Mouse (Mus musculus) forebrain, embryonic 15.5 days (tissue): ENCODE data around the gene Auts2. TPM values are rescaled to one million over a fixed set of nuclear protein-coding genes. Genes with fewer than 3 reads are reported as not detected.
A peak's percentile ranks its signal among the peaks of the same experiment; 100 is the strongest.

Experiments
- ATAC-seq: fragments of 200-750 bp; cut with Nextera tagmentation; replicated peaks from 2 replicates; pipeline ENCODE4 v1.8.0; 2017; ENCODE audit warnings: mild to moderate bottlenecking, moderate TSS enrichment, moderate library complexity
- H3K27ac ChIP-seq: fragments of 300-500 bp; sonication (generic); replicated peaks from 2 replicates; pipeline ENCODE4 v1.5.1; 2015; ENCODE audit warnings: mild to moderate bottlenecking, inconsistent platforms
- H3K27me3 ChIP-seq: fragments of 300-500 bp; sonication (generic); 2 replicates; pipeline ENCODE4 v1.6.1; 2015; ENCODE audit warnings: inconsistent platforms
- H3K36me3 ChIP-seq: fragments of 300-500 bp; sonication (generic); 2 replicates; pipeline ENCODE4 v1.6.1; 2015; ENCODE audit warnings: mild to moderate bottlenecking, inconsistent platforms
- H3K4me1 ChIP-seq: fragments of 300-500 bp; sonication (generic); 2 replicates; pipeline ENCODE4 v1.6.1; 2015; ENCODE audit warnings: inconsistent platforms
- H3K4me2 ChIP-seq: fragments of 300-500 bp; sonication (generic); replicated peaks from 2 replicates; pipeline ENCODE4 v1.6.1; 2015; ENCODE audit warnings: mild to moderate bottlenecking, inconsistent platforms
- H3K4me3 ChIP-seq: fragments of 300-500 bp; sonication (generic); 2 replicates; pipeline ENCODE4 v1.5.1; 2015; ENCODE audit warnings: mild to moderate bottlenecking, inconsistent platforms
- H3K9ac ChIP-seq: fragments of 300-500 bp; sonication (generic); replicated peaks from 2 replicates; pipeline ENCODE4 v1.6.1; 2015; ENCODE audit warnings: mild to moderate bottlenecking, inconsistent platforms
- H3K9me3 ChIP-seq: fragments of 300-500 bp; sonication (generic); 2 replicates; pipeline ENCODE4 v1.6.1; 2016; ENCODE audit warnings: inconsistent platforms
- WGBS: fragments of 180-500 bp; shearing (Covaris S2); methylation state at CpG from one replicate; pipeline ENCODE4 v1.1.7; 2015; ENCODE audit warnings: mixed read lengths; 5-methylcytosine and 5-hydroxymethylcytosine counted together
- polyA plus RNA-seq: library from polyadenylated mRNA; unstranded; fragments of >200 nt; fragmentation: Nextera tagmentation; extraction: Ambion mirVana; gene quantifications from 2 replicates; pipeline ENCODE4 v1.2.1, GENCODE M21; 2015

Gene Auts2
- polyA plus RNA-seq, 1 experiment from 2014 or later, result 94.3 TPM

DNA sequence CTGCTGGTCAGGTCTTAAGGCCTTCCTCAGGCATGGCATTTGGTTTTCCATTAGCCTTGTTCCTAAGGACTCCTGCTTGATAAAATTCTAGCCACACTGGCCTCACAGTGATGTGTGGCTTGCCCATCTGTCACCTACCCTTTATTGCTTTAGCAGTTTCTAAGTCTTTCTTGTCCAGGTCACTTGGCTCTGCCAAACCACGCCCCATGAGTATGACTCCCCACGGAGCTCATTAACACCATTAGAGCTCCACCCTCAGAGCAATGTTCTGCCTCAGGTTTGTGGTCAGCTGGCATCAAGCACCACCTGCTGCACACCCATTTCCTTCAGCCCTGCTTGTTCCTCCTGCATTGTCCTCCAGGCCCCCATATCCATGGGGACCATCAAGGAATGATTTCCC, 330.7 kb downstream of the Auts2 start:
- no peak for ATAC-seq

DNA sequence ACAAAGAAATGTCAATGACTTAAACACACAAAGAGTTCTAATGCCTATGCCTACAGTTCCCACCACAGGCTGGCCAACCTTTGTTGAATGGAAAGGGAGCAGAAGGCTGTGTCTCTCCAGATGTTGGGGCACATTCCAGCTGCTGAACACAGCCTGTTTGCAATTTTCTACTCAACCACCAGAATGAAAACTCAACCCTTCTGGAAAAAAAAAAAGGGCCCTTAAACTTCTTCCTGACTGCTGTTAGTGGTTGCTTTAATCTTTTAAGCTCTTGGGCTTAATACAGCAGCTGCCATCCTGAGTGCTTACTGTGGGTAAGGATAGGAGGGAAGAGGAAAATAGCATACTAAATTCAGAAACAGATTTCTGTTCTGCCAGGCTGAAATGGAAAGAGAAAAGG, 333.4 kb downstream of the Auts2 start:
- H3K4me2 ChIP-seq, result no peak overlapping the region
- peaks cover 11% of the 10 kb centered on the region; the same call in 1 of the 2 replicates for H3K4me1 ChIP-seq
- no peaks in the 10 kb centered on the region for H3K27me3 ChIP-seq
- H3K27ac ChIP-seq, result no peak overlapping the region
- H3K9ac ChIP-seq, result no peak overlapping the region
- H3K9me3 ChIP-seq, result no peaks in the 10 kb centered on the region
- no peaks in the 10 kb centered on the region for H3K36me3 ChIP-seq
- no peak overlapping the region for H3K4me3 ChIP-seq
- no peak for ATAC-seq

More for the DNA sequence above, 330.7 kb downstream of the Auts2 start:
- H3K9me3 ChIP-seq, result no peaks in the 10 kb centered on the region
- H3K27ac ChIP-seq, result no peak overlapping the region
- 62% methylated on average over 2 of the region's 2 CpGs for WGBS
- H3K4me3 ChIP-seq, result no peak overlapping the region
- H3K4me1 ChIP-seq, result peaks cover 12% of the 10 kb centered on the region
- H3K36me3 ChIP-seq, result no peaks in the 10 kb centered on the region
- no peak overlapping the region for H3K4me2 ChIP-seq
- H3K27me3 ChIP-seq, result no peaks in the 10 kb centered on the region
- no peak overlapping the region for H3K9ac ChIP-seq

DNA sequence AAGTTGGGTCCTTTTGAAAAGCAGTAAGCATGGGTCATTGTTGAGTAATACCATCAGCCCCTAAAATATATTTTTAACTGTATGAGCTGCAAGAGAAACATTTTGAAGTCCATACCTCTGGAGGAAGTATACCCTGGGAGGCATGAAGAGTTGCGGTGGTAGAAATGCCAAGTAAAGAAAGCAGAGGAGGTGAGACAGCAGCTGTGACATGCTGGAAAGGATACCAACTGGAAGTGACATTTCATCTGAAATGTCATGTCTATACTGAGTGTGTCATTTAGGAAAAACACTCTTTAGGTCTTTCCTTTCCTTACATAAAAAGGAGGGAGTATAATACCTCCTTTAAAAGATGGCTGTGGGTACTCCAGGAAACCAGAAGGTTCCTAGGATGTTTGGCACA, 336.9 kb downstream of the Auts2 start:
- no peak overlapping the region for H3K9ac ChIP-seq
- no peaks in the 10 kb centered on the region for H3K36me3 ChIP-seq
- H3K9me3 ChIP-seq, result no peaks in the 10 kb centered on the region
- no peak overlapping the region for H3K27ac ChIP-seq
- peaks cover 32% of the 10 kb centered on the region for H3K4me1 ChIP-seq
- no peaks in the 10 kb centered on the region for H3K27me3 ChIP-seq
- no peak overlapping the region for H3K4me2 ChIP-seq
- no peak for ATAC-seq
- WGBS, result 89% methylated on average over 1 of the region's 1 CpGs
- H3K4me3 ChIP-seq, result no peak overlapping the region

DNA sequence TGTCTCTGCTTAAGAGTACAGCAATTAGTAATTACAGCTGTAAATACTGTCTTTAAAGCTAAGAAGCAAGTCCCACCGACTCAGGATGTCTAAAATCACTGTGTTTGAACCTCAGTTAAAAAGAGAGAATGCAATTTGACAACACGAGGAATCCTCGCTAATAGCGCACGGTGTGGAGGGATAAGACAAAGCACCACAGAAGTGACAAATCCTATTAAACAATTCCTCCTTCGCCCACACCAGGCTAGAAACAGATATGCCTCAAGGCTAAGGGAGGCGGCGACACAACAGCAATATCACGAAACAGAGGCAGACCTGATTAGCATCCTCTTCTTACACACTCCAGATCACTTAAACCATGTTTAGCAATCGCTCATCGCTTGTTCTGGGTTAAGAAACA, 339.3 kb downstream of the Auts2 start:
- Histone ChIP-seq H3K36me3 (no peaks in the 10 kb centered on the region), H3K4me1 (peaks cover 47% of the 10 kb centered on the region), H3K4me2 (no peak overlapping the region), H3K27ac (no peak overlapping the region), H3K27me3 (no peaks in the 10 kb centered on the region), H3K9ac (no peak overlapping the region), H3K4me3 (no peak overlapping the region), H3K9me3 (no peaks in the 10 kb centered on the region)
- 43% methylated on average over 11 of the region's 11 CpGs for WGBS
- ATAC-seq, result no peak

DNA sequence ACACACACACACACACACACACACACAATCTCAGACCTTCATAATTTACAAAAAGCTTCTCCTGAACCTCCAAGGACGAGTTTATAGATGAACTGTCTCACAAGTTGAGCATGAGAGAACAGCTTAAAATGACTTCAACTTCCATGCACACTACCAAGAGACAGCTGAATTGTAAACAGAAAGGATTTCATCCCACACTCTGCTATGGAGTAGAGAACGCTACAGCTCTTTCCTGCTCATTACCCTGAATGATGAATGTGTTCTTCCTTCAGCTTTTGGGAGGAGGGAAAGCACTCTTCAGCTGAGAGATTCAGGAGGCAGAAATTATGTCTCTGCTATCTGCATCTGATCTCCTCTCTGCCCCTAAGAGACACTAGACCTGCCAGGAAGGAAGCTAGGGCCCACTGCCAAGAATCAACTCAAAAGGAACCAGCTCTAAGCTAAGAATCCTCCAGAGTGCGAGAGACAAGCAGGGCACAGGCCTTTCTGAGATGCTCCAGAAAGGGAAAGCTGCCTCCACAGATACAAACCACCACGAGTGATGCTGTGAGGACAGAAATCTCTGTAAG, 342.0 kb downstream of the Auts2 start:
- Histone ChIP-seq H3K27ac (0 out of 2 replicates have a peak overlapping the region, but pooled peaks have one; percentile 20), H3K4me1 (peaks cover 47% of the 10 kb centered on the region), H3K9me3 (no peaks in the 10 kb centered on the region), H3K4me2 (no peak overlapping the region), H3K27me3 (no peaks in the 10 kb centered on the region), H3K36me3 (no peaks in the 10 kb centered on the region), H3K9ac (no peak overlapping the region), H3K4me3 (no peak overlapping the region)
- ATAC-seq, result no peak
- WGBS, result 51% methylated on average over 4 of the region's 4 CpGs

DNA sequence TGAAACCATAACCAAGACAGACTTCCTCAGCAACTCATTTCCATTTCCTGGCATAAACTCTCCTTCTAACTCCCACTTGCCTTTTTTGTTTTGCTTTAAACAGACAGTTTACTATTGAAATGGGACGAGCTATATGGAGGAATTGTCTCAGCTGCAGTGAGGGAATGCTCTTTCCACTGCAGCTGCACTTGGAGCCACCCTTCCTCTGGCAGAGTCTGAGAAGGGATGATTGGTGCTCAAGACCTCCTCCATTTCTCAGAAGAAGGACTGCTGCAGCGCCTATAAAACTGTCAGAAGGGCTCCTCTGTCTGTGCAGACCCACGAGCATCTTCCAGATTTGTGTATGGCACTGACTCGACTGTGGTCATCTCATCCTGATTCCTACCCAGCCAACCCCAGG, 342.5 kb downstream of the Auts2 start:
- Histone ChIP-seq H3K36me3 (no peaks in the 10 kb centered on the region), H3K4me2 (no peak overlapping the region), H3K4me3 (no peak overlapping the region), H3K4me1 (peaks cover 47% of the 10 kb centered on the region), H3K27ac (no peak overlapping the region), H3K9me3 (no peaks in the 10 kb centered on the region), H3K27me3 (no peaks in the 10 kb centered on the region), H3K9ac (no peak overlapping the region)
- ATAC-seq, result no peak
- WGBS, result 65% methylated on average over 4 of the region's 4 CpGs

DNA sequence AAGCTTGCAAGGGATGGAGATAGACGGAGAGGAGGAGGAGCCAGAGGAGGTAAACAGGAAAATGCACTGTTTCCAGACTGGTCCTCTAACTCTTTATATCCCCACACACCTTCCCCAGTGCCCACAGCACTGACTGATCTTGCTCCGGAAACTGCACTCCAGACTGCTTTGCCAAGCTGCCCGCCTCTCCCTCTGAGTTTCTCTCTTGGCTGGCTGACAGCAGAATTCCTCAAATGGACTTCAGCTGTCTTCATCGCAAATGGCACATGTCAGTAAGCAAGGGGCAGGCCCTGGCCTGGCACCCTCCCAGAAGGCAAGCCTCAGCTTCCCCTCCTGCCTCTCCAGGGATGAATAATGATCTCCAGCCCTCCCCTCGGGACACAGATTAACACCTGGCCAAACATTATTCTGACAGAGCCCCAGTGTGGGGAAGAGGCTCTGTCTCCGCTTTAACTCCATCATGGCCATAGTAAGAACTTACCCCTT, 348.1 kb downstream of the Auts2 start:
- no peak overlapping the region for H3K9ac ChIP-seq
- no peak overlapping the region for H3K4me2 ChIP-seq
- H3K27me3 ChIP-seq, result no peaks in the 10 kb centered on the region
- no peaks in the 10 kb centered on the region for H3K9me3 ChIP-seq
- peaks cover 43% of the 10 kb centered on the region for H3K4me1 ChIP-seq
- H3K36me3 ChIP-seq, result no peaks in the 10 kb centered on the region
- whole genome bisulfite sequencing, result 18% methylated on average over 6 of the region's 6 CpGs
- no peak overlapping the region for H3K4me3 ChIP-seq
- no peak overlapping the region for H3K27ac ChIP-seq
- ATAC-seq, result no peak

DNA sequence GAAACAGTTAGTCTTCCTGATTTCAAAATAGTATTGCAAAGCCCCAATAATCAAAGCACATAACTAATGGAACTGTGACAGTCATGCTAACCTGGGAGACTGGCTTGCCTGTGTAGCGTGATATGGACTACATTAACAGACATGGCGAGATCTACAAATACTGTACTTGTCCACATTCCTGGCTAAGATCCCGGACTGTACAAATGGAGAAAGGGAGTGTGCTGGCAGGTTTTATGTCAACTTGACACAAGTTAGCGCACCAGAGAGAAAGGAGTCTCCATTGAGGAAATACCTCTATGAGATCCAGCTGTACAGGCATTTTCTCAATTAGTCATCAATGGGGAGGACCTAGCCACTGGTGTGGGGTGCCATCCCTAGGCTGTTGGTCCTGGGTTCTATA, 353.0 kb downstream of the Auts2 start:
- H3K27me3 ChIP-seq, result no peaks in the 10 kb centered on the region
- peaks cover 64% of the 10 kb centered on the region for H3K4me1 ChIP-seq
- H3K9me3 ChIP-seq, result no peaks in the 10 kb centered on the region
- WGBS, result 54% methylated on average over 4 of the region's 4 CpGs
- H3K27ac ChIP-seq, result no peak overlapping the region
- no peak overlapping the region for H3K4me2 ChIP-seq
- no peak overlapping the region for H3K9ac ChIP-seq
- no peak overlapping the region for H3K4me3 ChIP-seq
- H3K36me3 ChIP-seq, result no peaks in the 10 kb centered on the region
- no peak for ATAC-seq

DNA sequence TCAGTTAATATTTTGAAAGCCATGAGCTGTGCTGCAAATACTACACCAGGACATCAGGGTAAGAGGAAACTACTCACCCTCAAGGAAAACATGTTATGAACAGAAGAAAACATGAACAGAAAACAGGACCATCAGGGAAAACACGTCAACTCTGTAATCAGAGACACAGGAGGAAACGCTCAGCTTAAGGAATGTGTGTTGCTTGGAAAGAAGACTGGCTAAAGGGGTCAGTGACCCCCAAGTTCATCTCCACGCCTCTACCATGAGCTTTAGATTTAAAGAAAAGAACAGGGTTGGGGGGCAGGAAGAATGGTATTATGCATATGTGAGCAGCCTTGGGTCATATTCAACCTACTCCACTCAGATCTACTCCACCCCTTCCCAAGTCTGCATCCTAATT, 356.5 kb downstream of the Auts2 start:
- no peak overlapping the region for H3K4me2 ChIP-seq
- H3K4me1 ChIP-seq, result peaks cover 62% of the 10 kb centered on the region
- H3K9ac ChIP-seq, result no peak overlapping the region
- WGBS, result 24% methylated on average over 3 of the region's 3 CpGs
- H3K9me3 ChIP-seq, result no peaks in the 10 kb centered on the region
- H3K27ac ChIP-seq, result no peak overlapping the region
- no peak overlapping the region for H3K4me3 ChIP-seq
- H3K27me3 ChIP-seq, result no peaks in the 10 kb centered on the region
- ATAC-seq, result no peak
- no peaks in the 10 kb centered on the region for H3K36me3 ChIP-seq

DNA sequence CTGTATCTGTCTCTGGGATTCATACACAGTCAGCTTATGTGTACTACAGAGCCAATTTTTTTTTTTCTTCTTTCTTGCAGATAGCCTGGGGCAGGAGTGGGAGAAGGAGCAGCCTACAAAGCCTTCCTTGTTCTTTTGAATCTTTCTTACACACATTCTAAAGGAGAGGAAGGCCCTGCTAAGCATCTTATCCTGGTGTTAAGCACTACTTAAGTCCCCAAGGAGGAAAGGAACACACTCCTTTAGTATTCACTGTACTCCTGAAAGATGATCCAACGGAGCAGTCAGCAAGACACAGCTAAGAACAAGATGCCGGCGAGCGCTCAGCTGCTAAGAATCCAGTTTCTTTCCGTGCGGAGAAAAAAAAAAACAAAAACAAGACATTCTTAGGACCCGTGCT, 356.9 kb downstream of the Auts2 start:
- no peaks in the 10 kb centered on the region for H3K36me3 ChIP-seq
- WGBS, result 18% methylated on average over 7 of the region's 7 CpGs
- no peak overlapping the region for H3K4me3 ChIP-seq
- no peak for ATAC-seq
- H3K9me3 ChIP-seq, result no peaks in the 10 kb centered on the region
- H3K27me3 ChIP-seq, result no peaks in the 10 kb centered on the region
- peak overlapping the region; percentile 35; the same call in 1 of the 2 replicates for H3K27ac ChIP-seq
- H3K9ac ChIP-seq, result no peak overlapping the region
- H3K4me1 ChIP-seq, result peaks cover 60% of the 10 kb centered on the region
- no peak overlapping the region for H3K4me2 ChIP-seq

DNA sequence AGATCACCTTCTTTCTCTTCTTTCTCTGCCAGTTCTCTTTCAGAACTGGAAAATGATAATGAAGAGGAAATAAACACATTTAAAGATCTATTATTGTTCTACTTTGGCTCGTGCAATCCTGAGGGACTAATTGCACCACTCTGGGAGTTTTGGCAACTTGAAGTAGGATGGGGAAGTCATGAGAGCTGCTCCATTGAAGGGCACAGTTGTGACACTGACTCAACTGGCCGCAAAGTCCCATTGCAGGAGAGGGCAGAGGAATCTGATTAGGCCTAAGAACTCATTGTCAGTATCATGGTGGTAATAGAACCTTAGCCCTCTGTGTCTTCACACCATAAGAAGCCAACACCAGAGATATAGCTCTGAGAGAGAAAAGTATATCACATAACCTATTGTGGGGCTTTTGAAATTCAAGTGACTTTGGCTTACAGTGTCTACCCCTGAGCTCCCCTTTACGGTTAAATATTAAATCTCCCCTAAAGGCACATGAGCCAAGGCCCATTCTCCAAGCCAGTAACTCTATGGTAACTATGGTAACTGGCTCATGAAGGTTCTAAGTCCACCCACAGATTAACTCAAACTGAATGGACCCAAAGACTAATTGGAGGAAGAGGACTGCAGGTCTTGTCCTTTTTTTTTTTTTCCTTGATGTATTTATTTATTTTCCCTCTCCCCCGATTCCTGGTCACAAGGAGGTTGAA, 358.6 kb downstream of the Auts2 start:
- WGBS, result 38% methylated on average over 4 of the region's 4 CpGs
- H3K4me1 ChIP-seq, result peaks cover 48% of the 10 kb centered on the region
- no peak for ATAC-seq

DNA sequence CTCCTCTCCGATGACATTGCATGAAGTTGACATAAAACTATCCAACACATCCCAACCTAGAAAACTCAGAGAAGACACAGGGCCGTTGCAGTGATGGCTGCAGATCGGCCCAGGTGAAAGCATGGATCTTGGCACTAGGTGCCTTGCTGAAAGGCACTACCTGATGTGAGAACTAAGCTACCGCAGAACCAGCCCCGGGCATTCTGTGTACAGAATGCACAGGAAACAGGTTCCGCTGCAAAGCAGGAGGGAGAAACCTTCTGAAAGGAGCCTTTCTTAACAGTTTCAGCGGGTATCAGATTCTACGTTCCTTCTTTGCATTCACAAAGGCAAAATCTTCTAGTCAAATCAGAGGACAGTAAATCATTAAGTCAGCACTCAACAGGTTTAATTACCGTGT, 361.1 kb downstream of the Auts2 start:
- Histone ChIP-seq H3K9ac (no peak overlapping the region), H3K36me3 (no peaks in the 10 kb centered on the region), H3K4me3 (no peak overlapping the region), H3K9me3 (no peaks in the 10 kb centered on the region), H3K4me2 (no peak overlapping the region), H3K27ac (no peak overlapping the region), H3K4me1 (peaks cover 35% of the 10 kb centered on the region), H3K27me3 (no peaks in the 10 kb centered on the region)
- 72% methylated on average over 9 of the region's 9 CpGs for WGBS
- no peak for ATAC-seq

More for the DNA sequence above, 358.6 kb downstream of the Auts2 start:
- Histone ChIP-seq H3K9me3 (no peaks in the 10 kb centered on the region), H3K9ac (no peak overlapping the region), H3K36me3 (no peaks in the 10 kb centered on the region), H3K27ac (no peak overlapping the region), H3K4me3 (no peak overlapping the region), H3K4me2 (no peak overlapping the region), H3K27me3 (no peaks in the 10 kb centered on the region)

DNA sequence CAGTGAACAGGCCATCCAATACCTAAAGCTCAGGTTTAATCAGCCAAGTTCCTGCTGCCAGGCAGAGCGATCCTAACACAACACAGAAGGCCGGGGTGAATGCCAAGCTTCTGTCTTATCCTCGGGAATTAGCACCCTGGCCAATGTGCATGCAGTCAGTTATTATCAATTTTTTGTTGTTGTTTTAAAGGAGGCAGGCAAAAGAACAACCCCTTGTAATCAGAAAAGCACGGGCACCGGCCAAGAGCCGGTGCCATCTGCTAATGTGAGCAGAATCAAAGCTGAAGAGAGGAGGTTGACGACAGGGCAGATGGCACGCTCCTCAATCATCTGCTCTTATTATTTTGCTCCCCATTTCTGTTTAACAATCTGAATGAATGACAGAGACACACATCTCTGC, 373.1 kb downstream of the Auts2 start:
- no peaks in the 10 kb centered on the region for H3K27me3 ChIP-seq
- peak overlapping the region; percentile 58 for H3K27ac ChIP-seq
- H3K9me3 ChIP-seq, result no peaks in the 10 kb centered on the region
- H3K9ac ChIP-seq, result no peak overlapping the region
- WGBS, result 15% methylated on average over 8 of the region's 8 CpGs
- peaks cover 42% of the 10 kb centered on the region for H3K4me1 ChIP-seq
- H3K4me2 ChIP-seq, result no peak overlapping the region
- no peaks in the 10 kb centered on the region for H3K36me3 ChIP-seq
- H3K4me3 ChIP-seq, result no peak overlapping the region
- ATAC-seq, result peak; percentile 86
